2 mouse cellular contexts compared by ENCODE assay signal in the genomic region with DNA sequence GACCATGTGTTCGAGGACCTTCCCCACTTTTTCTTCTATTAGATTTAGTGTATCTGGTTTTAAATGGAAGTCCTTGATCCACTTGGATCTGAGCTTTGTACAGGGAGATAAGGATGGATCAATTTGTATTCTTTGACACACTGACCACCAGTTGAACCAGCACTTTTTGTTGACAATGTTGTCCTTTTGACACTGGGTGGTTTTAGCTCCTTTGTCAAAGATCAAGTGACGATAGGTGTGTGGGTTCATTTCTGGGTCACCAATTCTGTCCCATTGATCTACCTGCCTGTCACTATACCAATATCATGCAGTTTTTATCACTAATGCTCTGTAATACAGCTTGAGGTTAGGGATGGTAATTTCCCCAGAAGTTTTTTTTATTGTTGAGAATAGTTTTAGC. TPM values are rescaled to one million over a fixed set of nuclear protein-coding genes. Genes with fewer than 3 reads are reported as not detected.
"Had no signal": no experiment of that assay in that cellular context is flagged by ENCODE, and none has a peak within 500 bp of the region (broad histone marks: within the 10 kb centered on the region; RNA-seq: fewer than 3 reads in every experiment).

No protein-coding gene starts in this region.

RNA-seq across cellular contexts. Expression of gene Raet1d, which starts 4.6 kb away (rescaled TPM):
- polyA plus RNA-seq: small intestine, adult 2 months; spleen, adult 2 months had no signal
